Mouse (Mus musculus) adrenal gland (tissue): ENCODE measurements at regions not wholly inside any gene's neighbourhood (a gene's known extent, or its start where the extent isn't known, plus 50 kb on each side); places are given as distances from the start of the nearest gene placed in this dataset.

Source experiments
- intact Hi-C: fragments of 180-260 bp; cut with DNase I; formaldehyde crosslinking; loops from one replicate; pipeline ENCODE4 v1.15.1; 2025

- intact Hi-C loops, result no loop called here
Measured at GRCm38 (mm10) chr10:108036486-108037109, 124.7 kb upstream of the Otogl start.

DNA sequence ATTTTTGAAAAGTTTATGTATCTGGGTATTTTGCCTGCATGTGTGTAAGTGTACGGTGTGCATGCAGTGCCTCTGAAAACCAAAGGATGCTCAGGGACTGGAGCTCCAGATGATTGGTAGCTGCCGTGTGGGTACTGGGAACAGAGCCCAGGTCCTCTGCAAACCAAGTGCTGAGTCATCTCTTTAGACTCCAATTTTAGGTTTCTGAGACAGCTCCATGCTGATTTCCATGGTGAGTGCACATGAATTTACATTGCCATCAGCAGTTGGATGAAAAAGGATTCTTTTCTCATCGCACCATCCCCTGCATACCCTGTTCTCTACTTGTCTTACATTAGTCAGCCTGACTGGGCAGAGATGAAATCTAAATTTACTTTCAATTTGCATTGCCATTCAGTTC lies 122.1 kb upstream of the Otogl start:
- intact Hi-C loops, result no loop called here

GRCm38 (mm10) chr10:108033317-108033795 lies 121.4 kb upstream of the Otogl start:
- intact Hi-C loops, result no loop called here

- intact Hi-C loops, result no loop called here
Measured at GRCm38 (mm10) chr10:108027506-108027905, 115.6 kb upstream of the Otogl start.

DNA sequence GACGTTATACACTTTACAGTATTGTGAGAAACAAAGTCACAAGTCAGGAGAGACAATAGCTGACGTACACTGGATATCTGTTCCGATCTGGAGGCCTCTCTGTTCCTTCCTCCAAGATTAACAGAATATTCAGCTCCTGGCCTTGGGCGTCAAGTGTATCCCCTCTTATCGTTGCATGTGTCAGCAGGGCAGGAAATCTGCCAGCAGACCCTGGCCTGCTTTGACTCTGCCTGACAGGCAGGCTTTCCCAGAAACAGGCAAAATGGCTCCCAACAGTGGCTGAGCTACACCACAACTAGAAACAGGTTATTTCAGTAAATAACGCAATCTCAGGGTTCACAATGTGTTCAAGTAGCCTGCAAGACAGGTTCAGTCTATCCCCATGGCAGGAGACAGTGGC lies 112.3 kb upstream of the Otogl start:
- intact Hi-C loops, result no loop called here

DNA sequence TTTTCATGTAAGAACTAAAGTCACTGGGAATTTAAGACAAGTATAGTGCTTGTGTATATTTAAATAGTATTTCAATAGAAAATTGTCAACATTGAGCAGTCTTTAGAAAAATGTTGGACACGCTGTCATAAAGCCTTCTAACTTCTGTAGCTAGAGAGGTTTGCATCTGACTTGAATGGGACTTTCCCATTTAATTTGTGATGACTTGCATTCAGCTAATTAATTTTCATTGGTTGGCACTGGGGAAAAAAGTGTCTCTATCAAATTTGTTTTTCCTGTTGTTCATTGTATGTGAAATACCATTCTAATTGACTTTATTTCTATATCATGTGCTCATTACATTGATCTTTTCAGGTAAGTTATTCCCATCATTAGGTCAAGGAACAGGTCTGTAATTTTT lies 104.6 kb upstream of the Otogl start:
- intact Hi-C loops, result no loop called here

- intact Hi-C loops, result no loop called here
Measured at GRCm38 (mm10) chr10:107994836-107995585, 83.1 kb upstream of the Otogl start.

DNA sequence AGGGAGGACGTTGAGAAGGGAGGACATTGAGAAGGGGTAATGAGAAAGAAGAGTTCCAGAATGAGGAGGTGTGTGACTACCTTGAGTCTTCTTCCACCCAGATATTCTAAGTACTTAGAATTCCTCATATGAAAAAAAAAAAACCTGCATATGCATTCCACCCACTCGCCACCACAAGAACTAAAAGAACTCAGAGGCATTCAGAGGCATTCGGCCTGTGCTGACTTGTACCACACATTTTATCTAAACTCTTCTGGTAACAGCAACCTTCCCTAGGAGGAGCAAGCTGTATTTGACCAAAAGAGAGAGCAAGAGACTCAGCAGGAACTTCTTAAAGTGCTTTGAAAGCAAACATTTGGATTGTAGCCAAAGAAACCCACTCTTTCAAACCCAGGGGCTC lies 80.7 kb upstream of the Otogl start:
- intact Hi-C loops, result no loop called here

- intact Hi-C loops, result no loop called here
Measured at GRCm38 (mm10) chr10:107990557-107990956, 78.6 kb upstream of the Otogl start.

DNA sequence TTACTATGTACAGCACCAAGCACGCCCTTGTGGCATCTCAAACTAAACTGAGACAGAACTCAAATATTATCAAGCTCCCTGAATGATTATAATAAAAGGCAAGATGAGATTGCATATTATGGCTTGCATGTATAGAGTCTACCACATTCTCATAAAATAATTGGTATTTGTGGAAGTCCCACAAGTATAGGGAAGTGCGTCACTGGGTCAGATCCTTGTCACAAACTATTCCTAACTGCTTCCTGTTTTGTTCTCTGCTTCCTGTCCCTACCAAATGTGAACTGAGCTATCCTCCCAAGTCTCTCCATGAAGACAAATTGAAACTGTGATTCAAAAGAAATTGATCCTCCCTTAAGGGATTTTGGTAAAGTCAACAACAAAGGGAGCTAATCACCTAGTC lies 78.0 kb upstream of the Otogl start:
- intact Hi-C loops, result no loop called here

- intact Hi-C loops, result no loop called here
Measured at GRCm38 (mm10) chr10:107982632-107983031, 70.7 kb upstream of the Otogl start.

DNA sequence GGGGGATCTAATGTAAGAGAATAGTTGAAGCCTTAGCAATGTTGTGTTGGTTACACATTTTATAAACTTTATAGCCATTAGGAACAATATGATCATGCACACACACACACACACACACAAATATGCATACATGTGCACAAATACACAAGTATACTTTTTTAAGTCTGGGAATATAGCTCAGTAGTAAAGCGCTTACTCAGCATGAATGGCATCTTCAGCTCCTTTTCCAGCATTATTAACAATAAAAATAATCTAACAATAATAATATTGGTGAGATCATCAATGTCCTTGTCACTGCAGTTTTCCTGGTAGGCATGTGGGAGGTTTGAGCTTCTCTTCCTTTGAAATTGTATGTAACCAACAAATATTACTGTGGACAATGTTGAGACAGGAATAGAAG lies 70.1 kb upstream of the Otogl start:
- intact Hi-C loops, result no loop called here

GRCm38 (mm10) chr10:107976392-107976965 lies 64.5 kb upstream of the Otogl start:
- intact Hi-C loops, result no loop called here

- intact Hi-C loops, result no loop called here
Measured at GRCm38 (mm10) chr10:107971748-107972147, 59.8 kb upstream of the Otogl start.

DNA sequence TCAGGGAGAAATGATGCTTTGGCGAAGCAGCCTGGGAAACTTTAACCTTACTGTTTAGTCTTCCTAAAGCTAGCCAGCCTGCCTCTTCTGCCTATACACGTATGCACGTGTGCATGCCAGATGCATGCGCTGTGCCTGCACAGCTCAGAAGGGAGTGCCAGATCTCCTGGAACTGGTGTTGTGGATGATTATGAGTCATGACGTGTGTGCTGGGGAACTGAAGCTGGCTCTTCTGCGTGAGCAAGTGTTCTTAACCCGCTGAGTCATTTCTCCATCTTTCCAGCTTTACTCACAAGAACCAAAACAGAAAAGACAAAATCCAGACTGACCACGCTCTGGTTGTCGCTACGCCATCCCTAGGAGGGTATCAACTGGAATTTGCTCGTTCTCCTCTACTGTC lies 55.1 kb upstream of the Otogl start:
- intact Hi-C loops, result loop anchor here (5.0 kb wide), 1 partner anchor 145 kb away; no protein-coding TSS in a partner anchor

DNA sequence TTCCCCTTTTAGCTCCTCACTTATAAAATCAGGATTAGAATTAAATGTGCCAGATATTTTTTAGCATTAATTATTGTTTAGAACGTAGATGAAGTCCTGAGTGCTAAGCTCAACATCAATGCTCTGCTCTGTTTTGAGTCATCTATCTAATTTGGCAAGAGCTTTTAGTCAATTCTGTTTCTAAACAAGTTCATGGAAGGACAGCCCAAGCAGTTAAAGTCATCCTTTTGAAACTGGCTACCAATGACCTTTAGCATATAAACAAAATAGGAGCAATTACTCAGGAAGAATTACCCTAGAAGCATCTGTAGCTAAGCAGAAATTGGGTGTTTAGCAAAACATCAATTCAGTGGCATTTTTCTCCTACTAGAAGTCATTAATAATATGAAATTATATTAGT lies 52.1 kb upstream of the Otogl start:
- intact Hi-C loops, result no loop called here

DNA sequence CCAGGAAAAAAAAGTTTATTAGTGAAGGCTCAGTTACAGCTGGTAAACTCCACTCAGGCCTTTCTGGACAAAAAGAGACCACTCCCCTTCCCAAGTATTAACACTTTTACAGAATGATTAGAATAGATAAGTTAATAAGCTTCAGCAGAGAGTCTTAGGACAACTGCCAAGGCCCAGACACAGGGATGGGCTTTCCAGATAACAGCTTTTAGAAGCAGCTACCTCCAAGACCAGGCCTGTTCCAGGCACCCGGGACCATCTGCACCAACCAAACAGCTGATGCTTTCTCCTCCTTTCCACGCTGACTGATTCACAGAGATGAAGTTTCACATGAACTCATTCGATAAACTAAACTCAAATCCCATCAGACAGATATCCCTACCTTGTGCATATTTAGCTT lies 50.2 kb upstream of the Otogl start:
- intact Hi-C loops, result no loop called here
